Mouse (Mus musculus) left cerebral cortex, adult 18-20 months (tissue): Measurements from ENCODE around the gene Naglu. TPM values are rescaled to one million over a fixed set of nuclear protein-coding genes. Genes with fewer than 3 reads are reported as not detected.

Experiments
- DNase-seq, 2 experiments: peaks; one replicate each; pipeline ENCODE4 v3.0.0; 2021 to 2022; ENCODE audit warnings: low spot score in 2 of 2, mixed read lengths in 1 of 2
- long read RNA-seq, 2 experiments: library from polyadenylated mRNA; stranded (forward); transcript quantifications; one replicate each; pipeline ENCODE4 v2.0.0; 2021
- total RNA-seq, 2 experiments: library from RNA; stranded (reverse); gene quantifications; 2 replicates each; pipeline ENCODE4 v1.2.3; 2021

The Naglu gene
- 1 to 10 TPM; 7.0 to 7.9 TPM for total RNA-seq
- long read RNA-seq, experiment 1, transcript Naglu-201 (6 exons, 2,560 nt): major isoform, 10 of 16 reads
- long read RNA-seq, experiment 1, partial matches to known transcripts: 2 of 16 reads
- long read RNA-seq, experiment 1, other reads (novel, unspliced or antisense): 4 of 16 reads
- long read RNA-seq, experiment 2, transcript Naglu-201 (6 exons, 2,560 nt): major isoform, 8 of 15 reads
- long read RNA-seq, experiment 2, partial matches to known transcripts: 2 of 15 reads
- long read RNA-seq, experiment 2, other reads (novel, unspliced or antisense): 4 of 15 reads

GRCm38 (mm10) chr11:101069391-101070188 lies at the start of gene Naglu:
Gene Naglu (plus strand): TSS chr11:101070012.
- DNase-seq: peak; percentile 93 to 96

DNA sequence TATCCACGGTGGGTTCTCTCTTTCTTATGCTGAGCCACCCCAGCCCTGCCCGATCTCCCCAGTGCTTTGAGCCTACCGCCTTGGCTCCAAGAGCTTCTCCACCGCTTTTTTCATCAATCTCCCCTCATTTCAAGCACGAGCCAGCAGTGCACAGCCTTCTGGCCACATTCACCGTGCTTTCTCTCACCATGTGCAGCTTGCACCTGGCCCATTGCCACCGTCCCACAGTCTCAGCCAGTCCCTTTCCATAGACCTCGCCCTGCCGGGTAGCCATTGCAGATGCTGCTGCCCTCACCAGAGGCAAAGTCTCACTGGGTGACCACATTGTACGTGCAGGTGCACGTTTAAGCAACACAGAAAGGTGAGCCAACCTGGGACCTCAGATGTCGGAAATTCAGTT lies 46.4 kb upstream of the Naglu start:
- peak; percentile 38 to 47 for DNase-seq

- DNase-seq: no peak
Measured at GRCm38 (mm10) chr11:101024001-101024400, 45.8 kb upstream of the Naglu start.

GRCm38 (mm10) chr11:101027121-101027520 lies 42.7 kb upstream of the Naglu start:
- no peak for DNase-seq

GRCm38 (mm10) chr11:101029320-101029719 lies 40.5 kb upstream of the Naglu start:
- no peak for DNase-seq

- DNase-seq: no peak
Measured at GRCm38 (mm10) chr11:101030136-101030807, 39.5 kb upstream of the Naglu start.

GRCm38 (mm10) chr11:101030808-101031156 lies 39.0 kb upstream of the Naglu start:
- DNase-seq: no peak

GRCm38 (mm10) chr11:101031470-101031869 lies 38.3 kb upstream of the Naglu start:
- no peak for DNase-seq

DNA sequence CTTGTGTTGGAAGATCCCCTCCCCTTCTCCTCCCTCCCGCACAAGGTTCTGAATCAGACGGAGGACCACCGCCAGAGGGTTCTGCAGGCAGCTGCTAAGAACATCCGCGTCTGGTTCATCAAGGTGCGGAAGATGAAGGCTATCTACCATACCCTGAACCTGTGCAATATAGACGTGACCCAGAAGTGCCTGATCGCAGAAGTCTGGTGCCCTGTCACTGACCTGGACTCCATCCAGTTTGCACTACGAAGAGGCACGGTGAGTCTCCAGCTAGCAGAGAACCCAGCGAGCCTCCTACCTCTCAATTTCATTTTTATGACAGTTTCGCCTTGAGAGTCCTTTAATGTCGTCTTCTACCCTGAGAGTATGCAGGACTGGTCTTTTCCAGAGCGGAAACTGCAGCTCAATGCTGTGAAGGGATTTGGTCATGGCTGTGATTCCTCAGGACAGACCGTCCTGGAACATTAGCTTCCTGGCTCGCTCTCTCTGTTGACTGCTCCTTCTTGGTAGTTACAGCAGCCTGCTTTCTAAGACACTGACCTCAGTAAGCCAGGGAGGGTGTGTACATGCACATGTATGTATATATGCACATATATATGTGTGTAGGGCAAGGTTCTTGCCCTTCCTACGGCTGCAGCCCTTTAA lies 35.8 kb upstream of the Naglu start:
- DNase-seq: no peak

DNA sequence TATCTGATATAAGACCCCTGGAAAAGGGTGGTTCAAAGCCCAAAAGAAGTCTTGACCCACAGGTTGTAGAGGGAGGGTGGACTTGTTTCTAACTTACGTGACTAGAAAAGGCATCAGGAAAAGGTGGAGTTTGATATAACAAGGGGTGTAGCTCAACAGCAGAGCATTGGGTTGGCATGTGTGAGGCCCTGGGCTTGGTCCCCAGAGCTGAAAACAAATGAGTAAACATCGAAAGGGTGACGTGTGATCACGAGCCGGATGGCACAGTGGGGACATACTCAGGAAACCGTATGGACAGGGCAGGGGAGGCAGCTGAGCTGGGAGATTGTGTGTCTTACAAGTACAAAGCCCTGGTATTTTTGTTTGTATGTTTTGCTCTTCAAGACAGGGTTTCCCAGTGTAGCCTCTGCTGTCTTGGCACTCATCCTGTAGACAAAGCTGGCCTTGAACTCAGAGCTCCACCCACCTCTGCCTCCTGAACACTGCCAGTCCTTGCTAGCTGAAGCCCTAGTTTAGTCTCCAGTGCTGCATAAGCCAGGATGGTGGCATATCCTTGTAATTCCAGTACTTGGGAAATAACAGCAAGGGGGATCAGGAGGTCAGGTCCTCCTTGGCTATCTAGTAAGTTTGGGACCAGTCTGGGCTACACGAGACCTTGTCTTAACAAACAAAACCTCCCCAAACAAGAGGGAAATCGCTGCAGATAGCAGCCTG lies 35.0 kb upstream of the Naglu start:
- DNase-seq: no peak

DNA sequence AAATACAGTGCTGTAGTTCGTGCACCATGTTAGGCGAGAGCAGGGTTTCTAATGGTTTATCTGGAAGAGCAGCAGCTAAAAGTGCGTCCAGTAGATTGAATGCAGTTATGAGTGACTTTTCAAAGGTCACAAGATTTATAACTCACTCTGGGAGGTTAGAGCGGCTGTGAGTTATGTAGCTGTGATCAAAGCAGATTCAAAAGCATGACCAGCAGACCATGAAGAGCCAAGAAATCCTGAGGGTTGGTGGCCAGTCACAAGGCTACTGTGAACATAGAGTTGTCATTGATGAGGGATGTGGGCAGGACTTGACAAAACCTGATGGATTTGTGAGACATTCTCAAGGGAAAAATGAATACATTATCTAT lies 34.5 kb upstream of the Naglu start:
- no peak for DNase-seq

DNA sequence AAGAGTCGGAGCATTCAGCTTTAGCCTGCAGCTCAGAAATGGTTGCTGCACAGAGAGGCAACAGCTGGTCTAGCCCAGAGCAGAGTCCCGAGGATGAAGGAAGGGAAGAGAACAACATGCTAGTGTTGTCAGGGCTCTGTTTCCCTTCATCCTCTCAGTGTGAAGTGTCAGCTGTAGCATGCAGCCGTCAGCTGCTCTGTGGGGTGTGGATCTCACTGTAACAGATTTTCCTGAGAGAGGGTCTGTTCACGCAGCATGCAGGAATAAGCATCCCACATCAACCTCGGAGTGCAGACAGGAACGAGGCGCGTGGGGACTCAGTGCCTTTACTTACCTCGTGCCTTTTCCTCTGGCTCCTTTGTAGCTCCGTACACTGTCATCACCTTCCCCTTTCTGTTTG lies 32.0 kb upstream of the Naglu start:
- DNase-seq: no peak

DNA sequence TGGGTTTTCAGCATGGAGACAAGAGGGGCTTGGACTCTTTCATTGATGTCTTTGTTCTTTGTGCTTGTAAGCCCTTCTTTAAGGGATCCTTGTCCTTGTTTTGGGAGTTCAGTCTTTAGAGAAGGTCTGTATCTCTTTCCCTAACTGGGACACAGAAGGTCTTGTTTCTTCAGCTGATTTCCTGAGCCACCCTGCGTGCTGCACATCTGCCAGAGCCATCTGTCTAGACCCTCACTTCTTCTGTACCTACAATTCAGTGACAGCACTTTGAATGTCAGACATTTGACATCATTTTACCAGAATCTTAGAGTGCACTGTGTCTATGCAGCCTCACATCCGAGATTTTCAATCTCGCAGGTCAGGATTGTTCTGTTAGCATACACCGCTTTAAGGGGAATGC lies 24.0 kb upstream of the Naglu start:
- DNase-seq: no peak

DNA sequence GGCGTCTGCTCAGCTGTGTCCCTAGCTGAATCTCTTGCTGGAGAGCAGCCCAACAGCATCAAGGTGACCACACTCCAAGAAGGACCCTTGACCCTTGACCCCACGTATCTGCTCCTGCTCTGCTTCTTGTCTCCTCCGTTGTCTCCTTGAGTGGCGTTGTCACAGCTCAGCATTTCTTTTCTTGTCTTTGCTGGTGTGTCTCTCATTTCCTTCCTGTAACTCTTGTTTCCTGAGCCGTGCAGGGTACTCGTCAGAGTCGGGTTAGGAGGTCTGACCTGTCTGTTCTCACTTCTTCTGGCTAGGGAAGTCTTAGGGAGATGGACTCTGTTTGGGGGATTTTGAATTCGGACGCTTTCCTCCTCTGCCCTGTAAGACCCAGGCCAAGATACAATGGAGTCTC lies 23.4 kb upstream of the Naglu start:
- no peak for DNase-seq

DNA sequence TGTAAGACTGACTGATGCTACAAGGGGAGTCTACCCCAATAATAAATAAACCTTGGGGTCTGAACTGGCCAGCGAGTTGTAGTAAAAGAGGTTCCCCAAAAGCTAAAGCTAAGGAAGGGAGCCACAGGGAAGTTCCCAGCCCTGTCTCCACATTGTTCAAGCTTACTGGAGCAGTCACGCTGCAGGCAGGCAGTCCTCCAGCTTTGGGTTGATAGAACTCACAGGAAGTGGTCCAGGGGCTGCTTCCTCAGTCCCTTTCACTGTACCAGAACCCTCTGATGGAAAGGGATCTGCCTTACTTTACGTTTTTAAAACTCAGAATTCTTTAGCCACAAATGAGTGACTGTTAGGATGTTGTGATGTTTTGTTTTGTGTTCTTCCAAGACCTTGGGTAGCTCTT lies 22.3 kb upstream of the Naglu start:
- no peak for DNase-seq

DNA sequence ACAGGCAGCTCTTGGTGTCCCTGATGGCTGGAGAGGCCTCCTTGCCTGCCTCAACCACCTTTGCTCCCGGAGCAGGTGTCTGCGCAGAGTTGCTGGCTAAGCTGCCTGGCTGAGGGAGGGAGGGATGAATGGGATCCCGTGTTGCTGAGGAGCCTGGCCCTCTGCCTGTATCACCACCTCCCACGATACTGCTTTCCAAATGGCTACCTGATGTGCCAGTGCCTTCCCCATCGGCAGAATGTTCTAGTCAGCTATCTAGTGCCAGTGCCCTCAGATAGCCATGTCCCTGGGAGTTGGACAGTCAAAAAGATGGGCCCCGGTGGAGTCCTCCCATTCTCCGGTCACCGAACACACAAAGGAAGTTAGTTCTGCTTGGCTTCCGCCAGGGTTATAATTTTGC lies 19.5 kb upstream of the Naglu start:
- DNase-seq: peak in 1 of 2 experiments; percentile 58

DNA sequence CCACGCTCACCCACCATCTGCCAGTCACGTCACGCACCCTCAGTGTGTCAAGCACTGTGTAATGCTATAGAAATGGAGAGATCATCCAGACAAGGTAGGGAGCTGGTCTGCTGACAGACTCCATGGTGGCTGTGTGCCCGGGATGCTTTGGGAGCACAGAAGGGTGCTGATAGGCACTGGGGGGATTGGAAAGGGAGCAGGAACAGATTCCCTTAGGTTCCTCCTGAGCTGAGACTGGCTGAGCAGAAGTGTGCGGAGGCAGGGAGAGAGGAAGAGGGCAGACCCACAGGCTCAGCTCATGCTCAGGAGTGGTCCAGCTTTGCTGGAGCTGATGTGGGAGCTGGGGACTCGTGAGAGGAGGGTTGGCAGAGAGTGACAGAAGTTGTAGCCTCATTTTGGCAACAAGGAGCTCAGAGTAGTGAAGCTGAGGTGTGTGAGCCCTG lies 18.7 kb upstream of the Naglu start:
- peak in 1 of 2 experiments; percentile 58 for DNase-seq

- DNase-seq: no peak
Measured at GRCm38 (mm10) chr11:101051617-101052016, 18.2 kb upstream of the Naglu start.

DNA sequence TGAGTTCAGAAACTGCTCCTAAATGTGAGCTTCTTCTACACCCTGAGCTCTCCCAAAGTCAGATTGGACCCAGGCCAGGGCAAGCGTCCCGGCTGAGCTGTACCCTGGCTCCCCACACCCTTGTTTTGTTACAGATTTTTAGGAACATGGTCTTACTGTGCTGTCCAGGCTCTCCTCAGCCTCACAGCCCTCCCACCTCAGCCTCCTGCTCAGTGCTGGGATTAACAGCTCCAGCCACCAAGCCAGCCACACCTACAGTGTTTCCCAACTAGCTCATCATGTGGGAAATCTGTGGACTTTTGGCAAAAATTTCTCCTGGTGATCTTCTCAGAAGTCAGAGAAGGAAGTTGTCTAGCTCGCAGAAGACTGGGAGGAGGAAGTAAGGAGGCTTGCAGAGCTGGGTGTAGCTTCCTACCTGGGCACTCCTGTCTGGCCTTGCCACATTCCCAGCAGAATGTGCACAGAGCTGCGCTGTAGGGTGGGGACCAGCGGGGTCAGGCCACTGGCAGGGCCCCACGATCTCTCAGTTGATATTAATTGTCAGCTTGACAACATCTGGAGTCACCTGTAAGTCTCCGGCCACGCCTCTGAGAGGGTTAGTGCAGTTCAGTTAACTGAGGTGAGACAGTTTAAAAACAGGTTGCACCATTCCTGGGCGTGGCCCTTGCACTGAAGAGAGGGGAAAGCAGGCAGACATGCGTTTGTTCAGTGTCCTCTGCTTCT lies 16.9 kb upstream of the Naglu start:
- peak in 1 of 2 experiments; percentile 46 for DNase-seq

DNA sequence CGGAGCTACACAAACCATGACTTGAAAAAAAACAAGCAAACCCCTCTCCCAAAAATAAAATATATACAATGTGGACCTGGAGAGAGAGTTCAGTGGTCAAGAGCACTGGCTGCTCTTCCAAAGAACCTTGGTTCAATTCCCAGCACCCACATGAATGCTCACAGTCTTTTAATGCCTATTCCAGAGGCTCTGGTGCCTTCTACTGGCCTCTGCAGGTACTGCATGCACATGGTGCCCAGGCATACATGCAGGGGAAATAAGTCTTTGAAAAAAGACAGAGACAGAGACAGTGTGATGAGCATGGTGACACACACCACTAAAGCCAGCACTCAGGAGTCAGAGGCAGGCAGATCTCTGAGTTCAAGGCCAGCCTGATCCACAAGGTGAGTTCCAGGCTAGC lies 15.8 kb upstream of the Naglu start:
- DNase-seq: no peak
